Mouse (Mus musculus) forebrain, embryonic 13.5 days (tissue): ENCODE measurements around the gene Cfap298. TPM values are rescaled to one million over a fixed set of nuclear protein-coding genes. Genes with fewer than 3 reads are reported as not detected.

ENCODE experiments used
- ATAC-seq: fragments of 200-750 bp; cut with Nextera tagmentation; 2 replicates; pipeline ENCODE4 v1.8.0; 2017
- H3K27ac ChIP-seq: fragments of 300-500 bp; sonication (generic); 2 replicates; pipeline ENCODE4 v1.5.1; 2015; ENCODE audit warnings: inconsistent platforms, mild to moderate bottlenecking, moderate library complexity
- H3K27me3 ChIP-seq: fragments of 300-500 bp; sonication (generic); 2 replicates; pipeline ENCODE4 v1.6.1; 2015; ENCODE audit warnings: mild to moderate bottlenecking, inconsistent platforms
- H3K36me3 ChIP-seq: fragments of 300-500 bp; sonication (generic); 2 replicates; pipeline ENCODE4 v1.6.1; 2015; ENCODE audit warnings: mild to moderate bottlenecking, inconsistent platforms; ENCODE audit not compliant: poor library complexity, severe bottlenecking
- H3K4me1 ChIP-seq: fragments of 300-500 bp; sonication (generic); 2 replicates; pipeline ENCODE4 v1.6.1; 2015; ENCODE audit warnings: inconsistent platforms
- H3K4me2 ChIP-seq: fragments of 300-500 bp; sonication (generic); 2 replicates; pipeline ENCODE4 v1.6.1; 2015; ENCODE audit warnings: inconsistent platforms, mild to moderate bottlenecking, moderate library complexity
- H3K4me3 ChIP-seq: fragments of 300-500 bp; sonication (generic); 2 replicates; pipeline ENCODE4 v1.5.1; 2015; ENCODE audit warnings: mild to moderate bottlenecking, inconsistent platforms
- H3K9ac ChIP-seq: fragments of 300-500 bp; sonication (generic); 2 replicates; pipeline ENCODE4 v1.6.1; 2015; ENCODE audit warnings: mild to moderate bottlenecking, inconsistent platforms
- H3K9me3 ChIP-seq: fragments of 300-500 bp; sonication (generic); replicated peaks from 2 replicates; pipeline ENCODE4 v1.6.1; 2016; ENCODE audit warnings: inconsistent platforms
- WGBS: fragments of 180-500 bp; shearing (Covaris S2); methylation state at CpG from one replicate; pipeline ENCODE4 v1.1.7; 2015; 5-methylcytosine and 5-hydroxymethylcytosine counted together
- microRNA-seq: library from miRNA; unstranded; fragments of <30 nt; microRNA quantifications from one replicate; pipeline ENCODE4, GENCODE M21; 2016
- polyA plus RNA-seq: library from polyadenylated mRNA; unstranded; fragments of >200 nt; fragmentation: Nextera tagmentation; extraction: Ambion mirVana; gene quantifications from 2 replicates; pipeline ENCODE4 v1.2.1, GENCODE M21; 2015

Cfap298 gene
- polyA plus RNA-seq, 1 experiment from 2014 or later = 49.1 TPM

DNA sequence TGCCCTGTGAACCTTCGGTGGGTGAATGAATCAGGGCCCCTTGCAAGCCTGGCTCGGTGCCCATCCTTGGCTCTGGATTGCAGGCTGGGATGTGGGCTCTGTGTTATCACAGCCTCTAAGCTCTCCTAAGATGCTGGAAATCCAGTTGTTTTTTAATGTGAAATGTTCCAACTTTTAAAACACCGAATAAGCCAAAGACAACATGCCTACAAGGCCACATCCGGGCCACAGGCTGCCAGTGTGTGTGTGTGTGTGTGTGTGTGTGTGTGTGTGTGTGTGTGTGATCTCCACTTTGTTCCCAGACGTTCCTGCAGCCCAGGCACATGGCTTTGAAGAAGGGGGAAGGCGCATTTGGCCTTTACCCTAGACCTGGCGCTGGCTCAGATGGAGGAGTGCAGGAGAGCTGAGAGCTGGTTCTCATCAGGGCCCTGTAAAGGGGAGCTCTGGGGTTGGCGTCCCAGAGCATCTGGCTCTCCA is 52.4 kb downstream of the Cfap298 start:
- Histone ChIP-seq H3K4me3 (no peak overlapping the region), H3K9ac (no peak overlapping the region), H3K27ac (no peak overlapping the region), H3K27me3 (no peaks in the 10 kb centered on the region), H3K9me3 (no peaks in the 10 kb centered on the region), H3K4me2 (no peak overlapping the region), H3K36me3 (no peaks in the 10 kb centered on the region), H3K4me1 (peaks cover 25% of the 10 kb centered on the region)
- 68% methylated on average over 8 of the region's 8 CpGs for WGBS
- peak; percentile 27; the same call in 1 of the 2 replicates for ATAC-seq

DNA sequence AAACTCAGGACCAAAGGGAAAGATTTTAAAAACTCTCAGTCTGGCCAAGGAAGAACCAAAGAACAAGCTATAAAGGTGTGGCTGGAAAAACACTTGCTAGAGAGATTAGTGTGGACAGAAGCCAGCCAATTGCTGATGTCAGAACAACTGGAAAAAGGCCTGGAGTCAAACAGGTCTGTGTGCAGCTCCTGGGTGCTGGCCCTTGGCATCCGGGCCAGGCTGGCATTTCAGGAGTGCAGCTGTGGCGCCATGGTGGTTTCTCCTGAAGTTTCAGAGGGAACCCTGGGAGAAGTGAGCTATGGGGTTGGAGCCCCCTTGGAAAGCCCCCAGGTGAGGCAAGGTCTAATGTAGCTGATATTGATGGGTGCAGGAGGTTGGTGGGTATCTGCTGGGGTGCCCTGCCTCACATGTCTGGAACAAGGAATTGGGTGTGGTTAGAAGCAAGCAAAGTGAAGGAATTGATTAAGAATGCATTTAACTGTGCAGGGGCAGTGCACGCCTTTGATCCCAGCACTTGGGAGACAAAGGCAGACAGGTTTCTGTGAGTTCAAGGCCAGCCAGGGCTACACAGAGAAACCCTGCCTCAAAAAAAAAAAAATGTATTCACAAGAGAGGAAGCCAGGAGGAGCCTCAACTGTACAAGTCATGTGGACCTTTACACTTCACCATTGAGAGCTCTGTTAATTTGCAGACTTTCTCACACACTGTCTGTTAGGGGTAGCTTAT is 56.6 kb downstream of the Cfap298 start:
- Histone ChIP-seq H3K27me3 (no peaks in the 10 kb centered on the region), H3K27ac (no peak overlapping the region), H3K9me3 (no peaks in the 10 kb centered on the region), H3K4me1 (peaks cover 11% of the 10 kb centered on the region), H3K9ac (no peak overlapping the region), H3K36me3 (no peaks in the 10 kb centered on the region), H3K4me3 (no peak overlapping the region), H3K4me2 (no peak overlapping the region)
- 92% methylated on average over 3 of the region's 3 CpGs for WGBS
- no peak for ATAC-seq

Small RNA genes within 50 kb of the gene (microRNA-seq; reads per million reads assigned to microRNA genes)
- gene Gm22933 = not detected

Other genes with a start within 250 kb of the Cfap298 start
- gene Mis18a, start 207.7 kb downstream of the Cfap298 start, polyA plus RNA-seq = 73.6 and 75.1 TPM in 2 replicates
- 0.18 TPM in 1 of 2 replicates, not detected in the other for gene Mrap, start 196.9 kb downstream of the Cfap298 start, polyA plus RNA-seq
- 8.8 and 9.7 TPM in 2 replicates for gene Urb1, start 124.7 kb downstream of the Cfap298 start, polyA plus RNA-seq
- gene Eva1c, start 108.4 kb downstream of the Cfap298 start, polyA plus RNA-seq = 4.3 and 5.2 TPM in 2 replicates
- 22.7 and 27.8 TPM in 2 replicates for gene Synj1, start 76.2 kb upstream of the Cfap298 start, polyA plus RNA-seq
- 75.8 and 77.1 TPM in 2 replicates for gene Paxbp1, start 109.4 kb upstream of the Cfap298 start, polyA plus RNA-seq
- gene 4932438H23Rik, start 160.0 kb upstream of the Cfap298 start, polyA plus RNA-seq = 0.68 and 0.93 TPM in 2 replicates